Mouse (Mus musculus) adrenal gland, postnatal 10 days (tissue): ENCODE measurements at regions not wholly inside any gene's neighbourhood (a gene's known extent, or its start where the extent isn't known, plus 50 kb on each side); places are given as distances from the start of the nearest gene placed in this dataset.

ENCODE experiments used
- DNase-seq: peaks from one replicate; pipeline ENCODE4 v3.0.0; 2021; ENCODE audit warnings: mixed read lengths

- no peak for DNase-seq
Measured at GRCm38 (mm10) chr8:11979056-11979455, 138.8 kb downstream of the Tex29 start.

DNA sequence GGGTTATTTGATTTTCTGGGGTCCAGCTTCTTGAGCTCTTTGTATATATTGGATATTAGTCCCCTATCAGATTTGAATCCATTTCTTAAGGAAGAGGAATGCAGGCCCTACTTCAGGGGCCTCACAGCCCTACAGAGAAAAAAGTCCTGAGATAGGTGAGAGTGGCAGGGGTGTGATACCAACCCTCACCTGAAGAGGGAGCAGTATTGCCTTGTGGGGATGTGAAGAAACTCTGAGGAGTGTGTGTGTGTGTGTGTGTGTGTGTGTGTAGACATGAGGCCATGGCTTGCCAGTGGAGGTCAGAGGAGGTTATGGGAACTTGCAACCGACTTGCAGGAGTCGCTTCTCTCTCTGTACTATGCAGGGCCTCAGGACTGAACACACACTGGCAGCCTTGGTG, 141.2 kb downstream of the Tex29 start:
- DNase-seq = peak; percentile 33

GRCm38 (mm10) chr8:11990024-11990423, 149.8 kb downstream of the Tex29 start:
- DNase-seq = no peak

GRCm38 (mm10) chr8:11999736-12000458, 159.6 kb downstream of the Tex29 start:
- peak; percentile 81 for DNase-seq

DNA sequence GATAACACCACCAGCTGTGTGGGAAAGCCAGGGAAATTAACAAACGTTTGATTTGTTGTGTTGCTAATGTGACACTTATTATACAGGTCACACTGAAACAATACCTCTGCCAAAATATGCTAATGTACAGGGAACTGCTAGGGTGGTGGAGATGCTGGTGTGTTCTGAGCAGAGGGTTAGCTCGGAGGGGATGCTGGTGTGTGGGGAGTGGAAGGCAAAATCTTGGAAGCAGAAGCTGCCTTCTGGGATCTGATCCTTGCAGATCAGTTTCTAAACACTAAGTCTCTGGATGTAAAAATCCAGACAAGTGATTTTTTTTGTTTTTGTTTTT, 160.2 kb downstream of the Tex29 start:
- DNase-seq = no peak

- no peak for DNase-seq
Measured at GRCm38 (mm10) chr8:12004241-12004640, 164.0 kb downstream of the Tex29 start.

DNA sequence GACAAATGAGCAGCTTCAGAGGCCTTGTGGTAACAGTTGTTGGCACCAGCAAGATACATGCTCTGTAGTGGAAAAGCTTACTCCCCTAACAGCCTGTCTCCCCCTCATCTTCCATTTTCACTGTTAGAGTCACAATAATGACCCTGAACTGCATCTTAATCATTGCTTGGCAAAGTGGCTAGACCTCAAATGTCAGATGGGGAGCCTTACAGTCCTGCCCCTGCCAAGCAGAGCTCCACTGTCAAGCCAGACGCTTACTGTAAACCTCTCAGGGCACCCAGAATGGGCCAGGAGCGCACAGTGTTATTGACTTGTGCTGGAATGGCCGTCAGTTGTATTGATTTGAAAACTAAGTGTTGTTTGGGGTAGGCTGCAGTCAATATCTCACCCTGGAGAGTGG, 172.5 kb downstream of the Tex29 start:
- DNase-seq = peak; percentile 13

GRCm38 (mm10) chr8:12017750-12018149, 177.5 kb downstream of the Tex29 start:
- no peak for DNase-seq

- peak; percentile 34 for DNase-seq
Measured at GRCm38 (mm10) chr8:12019272-12019671, 179.0 kb downstream of the Tex29 start.

DNA sequence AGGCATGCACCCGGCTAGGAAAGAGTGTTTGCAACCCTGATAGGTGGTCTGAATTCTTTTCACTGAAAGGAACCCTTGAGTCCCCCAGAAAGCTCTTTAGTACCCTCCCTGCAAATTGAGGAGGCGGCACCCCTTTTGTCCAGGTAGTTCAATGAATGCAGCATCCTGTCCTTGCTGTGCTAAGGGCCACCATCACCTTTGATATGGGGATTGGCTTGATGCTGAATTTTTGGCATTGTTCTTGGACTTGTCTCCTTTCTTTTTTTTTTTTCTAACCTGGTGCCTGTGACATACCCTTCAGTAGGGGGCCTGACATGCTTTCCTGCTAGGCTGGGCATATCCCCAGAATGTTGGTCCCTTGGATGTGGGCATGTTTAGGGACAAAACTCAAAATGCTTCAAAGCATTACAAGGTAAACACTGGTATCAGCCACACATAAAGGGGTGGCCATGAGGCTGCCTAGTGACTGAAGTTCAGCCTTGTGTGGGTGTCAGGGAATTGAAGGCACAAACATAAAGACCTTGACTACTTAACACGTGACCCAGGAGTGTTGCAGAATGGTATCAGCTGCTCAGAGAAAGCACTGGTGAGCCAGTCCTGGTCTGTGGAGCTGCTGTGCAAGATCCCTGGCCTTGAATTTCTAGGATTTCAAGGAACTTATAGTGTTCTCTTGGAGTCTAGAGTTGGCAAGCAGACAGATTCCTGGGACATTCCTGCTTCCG, 183.6 kb downstream of the Tex29 start:
- DNase-seq = peak; percentile 27

GRCm38 (mm10) chr8:12030363-12031116, 190.3 kb downstream of the Tex29 start:
- no peak for DNase-seq

DNA sequence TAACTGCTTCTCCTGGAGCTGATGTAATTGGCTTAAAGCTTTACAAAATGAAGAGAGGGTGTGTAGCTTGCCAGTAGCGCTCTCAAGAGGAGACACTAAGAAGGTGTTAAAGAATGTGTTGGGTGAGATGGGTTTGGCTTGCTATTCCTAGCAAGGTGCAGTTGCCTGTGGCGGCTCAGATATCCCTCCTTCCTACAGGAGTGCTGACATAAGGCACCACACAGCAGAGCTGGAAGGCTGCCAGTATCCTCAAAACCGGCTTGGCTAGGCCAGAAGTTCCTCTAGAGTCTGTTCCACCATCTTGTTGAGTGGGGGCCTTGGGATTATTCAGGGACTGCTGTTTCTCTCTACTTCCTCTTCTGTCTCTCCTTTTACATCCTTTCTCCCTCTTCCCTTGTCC, 191.5 kb downstream of the Tex29 start:
- DNase-seq = no peak

DNA sequence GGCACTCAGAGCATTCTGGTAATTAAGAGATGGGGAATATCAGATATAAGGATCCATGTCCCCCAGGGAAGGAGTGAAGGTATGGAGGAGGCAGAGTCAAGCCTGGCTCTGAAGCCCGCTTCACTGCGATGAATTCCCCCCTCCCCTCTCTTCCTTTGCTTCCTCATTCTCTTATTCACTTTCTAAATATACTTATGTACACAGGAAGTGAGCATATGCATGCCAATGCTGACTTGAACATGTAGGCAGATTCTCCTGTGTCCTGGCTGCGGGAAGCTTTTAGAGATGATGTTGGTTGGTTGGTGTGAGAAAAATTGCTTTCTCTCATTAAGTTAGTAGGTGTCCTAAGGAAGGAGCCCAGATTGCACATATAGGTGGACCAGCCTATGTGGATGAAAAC, 192.1 kb downstream of the Tex29 start:
- no peak for DNase-seq

DNA sequence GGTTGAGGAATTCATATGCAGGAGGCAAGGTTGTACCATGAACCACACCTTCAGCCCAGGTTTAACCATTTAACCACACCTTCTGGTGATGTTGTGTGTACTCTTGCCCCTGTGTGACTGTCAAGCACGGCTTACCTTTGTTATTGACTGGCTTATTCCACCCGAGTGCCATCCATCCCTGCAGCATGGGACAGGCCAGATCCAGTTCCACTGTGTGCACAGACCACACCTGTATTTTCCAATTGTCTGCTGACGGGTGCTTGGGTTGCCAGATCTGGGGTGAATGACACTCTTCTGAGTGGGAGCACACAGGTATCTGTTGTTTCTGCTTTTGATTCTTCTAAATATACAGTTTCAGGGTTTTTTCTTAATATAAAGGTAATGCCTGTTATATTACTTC, 196.1 kb downstream of the Tex29 start:
- DNase-seq = no peak

DNA sequence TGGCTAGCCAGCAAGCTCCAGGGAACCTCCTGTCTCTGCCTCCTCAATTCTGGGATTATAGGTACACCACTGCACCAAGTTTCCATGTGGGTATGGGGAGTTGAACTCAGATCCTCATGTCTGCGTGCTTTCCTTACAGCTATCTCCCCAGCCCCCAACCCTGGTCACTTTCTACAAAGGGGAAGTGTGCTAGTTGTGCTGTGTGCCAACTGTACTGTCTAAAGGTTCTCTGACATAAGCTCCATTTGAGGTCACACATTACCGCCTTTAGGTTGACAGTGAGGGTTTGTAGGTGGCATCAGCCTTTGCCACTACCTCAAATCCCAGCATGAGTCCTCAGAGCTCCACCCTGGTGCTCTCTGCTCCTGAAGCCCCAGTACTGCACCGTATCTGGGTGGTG, 200.7 kb downstream of the Tex29 start:
- no peak for DNase-seq

GRCm38 (mm10) chr8:12041662-12042061, 201.4 kb downstream of the Tex29 start:
- no peak for DNase-seq

GRCm38 (mm10) chr8:12050841-12051240, 210.6 kb downstream of the Tex29 start:
- DNase-seq = no peak

DNA sequence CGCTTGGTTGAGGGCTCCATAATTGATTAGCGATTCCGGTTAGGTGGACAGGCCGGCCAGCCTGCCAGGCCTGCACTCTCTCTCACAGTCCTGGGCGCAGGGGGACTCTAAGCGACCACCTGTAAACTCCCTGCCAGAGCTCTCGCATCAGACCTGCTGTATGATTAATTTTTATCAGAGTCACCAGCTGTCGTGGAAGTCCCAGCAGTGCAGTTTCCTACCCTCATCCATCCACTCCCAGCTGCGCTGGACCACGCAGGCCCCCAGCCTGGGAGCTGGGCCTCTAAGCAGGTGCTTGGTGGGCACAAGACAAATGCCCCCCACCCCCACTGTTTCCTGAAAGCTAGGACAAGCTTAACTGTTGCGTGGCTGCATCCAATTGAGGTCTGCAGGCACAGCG, 211.1 kb downstream of the Tex29 start:
- DNase-seq = no peak

DNA sequence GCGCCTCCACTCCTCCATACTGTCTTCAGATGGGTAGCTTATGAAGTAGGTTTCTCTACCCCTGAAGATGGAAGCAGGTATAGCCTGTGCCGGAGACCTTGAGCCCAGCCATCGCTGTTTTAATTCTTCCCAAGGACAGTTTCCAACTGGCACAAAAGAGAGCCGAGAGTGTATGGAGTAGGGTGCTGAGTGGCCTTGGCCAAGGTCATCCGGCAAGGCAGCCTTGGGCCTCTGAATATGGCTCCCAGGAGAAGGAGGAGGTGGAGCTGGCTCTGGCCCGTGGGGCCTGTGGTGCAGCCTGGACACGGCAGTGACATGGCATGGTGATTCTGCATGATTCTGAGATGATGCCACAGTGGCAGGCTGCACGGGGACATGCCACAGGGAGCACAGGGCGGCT, 215.7 kb downstream of the Tex29 start:
- DNase-seq = peak; percentile 44

GRCm38 (mm10) chr8:12061237-12061636, 217.4 kb upstream of the A230072I06Rik start:
- no peak for DNase-seq

- peak; percentile 15 for DNase-seq
Measured at GRCm38 (mm10) chr8:12062710-12063109, 215.9 kb upstream of the A230072I06Rik start.

DNA sequence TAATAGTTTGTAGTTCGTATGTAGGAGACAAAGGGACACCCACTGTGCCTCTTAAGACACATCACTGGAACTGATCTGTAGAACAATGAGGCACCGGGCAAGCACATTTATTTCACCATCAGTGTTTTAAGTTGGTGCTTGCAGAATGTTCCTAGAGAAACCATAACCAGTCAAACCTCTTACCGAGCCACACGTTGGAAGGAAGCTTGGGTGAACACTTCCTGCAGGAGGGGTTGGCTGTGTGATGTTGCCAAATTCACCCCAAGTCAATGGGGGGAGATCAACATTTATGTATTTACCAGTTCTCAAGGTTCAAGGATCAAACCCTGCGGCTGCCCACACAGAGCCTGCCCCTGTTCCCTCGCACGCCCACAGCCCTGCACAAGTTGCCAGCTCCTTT, 214.0 kb upstream of the A230072I06Rik start:
- no peak for DNase-seq

GRCm38 (mm10) chr8:12066454-12066853, 212.2 kb upstream of the A230072I06Rik start:
- DNase-seq = no peak
